Mouse (Mus musculus): Measurements from ENCODE around the gene Atp2a1.

- peak; percentile 93 for TF ChIP-seq CTCF (IDR thresholded peaks at IDR 0.05; ENCODE audit: low read depth)
- TF ChIP-seq EP300 (IDR thresholded peaks at IDR 0.05; ENCODE audit: low read depth), result no peak
Observed at GRCm38 (mm10) chr7:126399548-126399947, 63.4 kb downstream of the Atp2a1 start.
